In the genomic region with DNA sequence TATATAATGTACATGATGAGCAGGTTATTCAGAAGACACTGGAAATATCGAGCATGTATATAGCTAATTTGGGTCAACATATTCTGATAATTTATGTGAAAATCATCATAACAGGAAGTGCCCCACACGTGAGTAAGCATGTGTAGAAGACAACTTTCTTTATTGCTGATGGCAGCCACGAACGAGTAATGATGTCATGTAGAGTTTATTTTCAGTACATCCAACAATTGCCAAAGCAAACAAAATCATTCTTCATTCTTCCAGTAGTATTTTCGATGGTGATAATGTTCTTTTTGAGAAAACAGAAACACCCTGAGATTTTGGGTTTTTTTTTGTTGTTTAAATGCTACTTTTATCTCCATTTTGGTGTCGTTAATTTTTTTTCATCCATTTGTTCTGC, we compare ENCODE assay signal across 16 mouse cellular contexts. TPM values are rescaled to one million over a fixed set of nuclear protein-coding genes. Genes with fewer than 3 reads are reported as not detected.
"Had no signal": no experiment of that assay in that cellular context is flagged by ENCODE, and none has a peak within 500 bp of the region (broad histone marks: within the 10 kb centered on the region; RNA-seq: fewer than 3 reads in every experiment).

No protein-coding gene starts in this region.

- H3K27ac ChIP-seq: neural tube, embryonic 15.5 days; stomach, embryonic 15.5 days; stomach, postnatal 0 days had no signal

- H3K36me3 ChIP-seq: stomach, embryonic 15.5 days had no signal

- H3K4me3 ChIP-seq: neural tube, embryonic 15.5 days; stomach, embryonic 15.5 days had no signal

- H3K4me1 ChIP-seq: neural tube, embryonic 15.5 days; stomach, embryonic 15.5 days had no signal

- H3K9ac ChIP-seq: neural tube, embryonic 15.5 days; stomach, embryonic 15.5 days had no signal

- H3K4me2 ChIP-seq: neural tube, embryonic 15.5 days; stomach, embryonic 15.5 days had no signal

- H3K27me3 ChIP-seq: neural tube, embryonic 15.5 days; stomach, embryonic 15.5 days had no signal

- H3K9me3 ChIP-seq: neural tube, embryonic 15.5 days; stomach, embryonic 15.5 days had no signal

- DNase-seq: retina, postnatal 1 day; right cerebral cortex, adult 18-20 months; right cerebral cortex, postnatal 14 days; right cerebral cortex, postnatal 25 days; right cerebral cortex, postnatal 4 days; spleen, adult 18-20 months; thymus, adult 18-20 months; thymus, adult 2 months; thymus, postnatal 14 days; thymus, postnatal 25 days; thymus, postnatal 36 days; thymus, postnatal 4 days had no signal

RNA-seq across cellular contexts. Expression of gene Pcdh17, which starts 37.2 kb away (rescaled TPM):
- total RNA-seq: neutrophil, adult 5-6 weeks had no signal
